ENCODE assay signal across 8 mouse cellular contexts in the genomic region with DNA sequence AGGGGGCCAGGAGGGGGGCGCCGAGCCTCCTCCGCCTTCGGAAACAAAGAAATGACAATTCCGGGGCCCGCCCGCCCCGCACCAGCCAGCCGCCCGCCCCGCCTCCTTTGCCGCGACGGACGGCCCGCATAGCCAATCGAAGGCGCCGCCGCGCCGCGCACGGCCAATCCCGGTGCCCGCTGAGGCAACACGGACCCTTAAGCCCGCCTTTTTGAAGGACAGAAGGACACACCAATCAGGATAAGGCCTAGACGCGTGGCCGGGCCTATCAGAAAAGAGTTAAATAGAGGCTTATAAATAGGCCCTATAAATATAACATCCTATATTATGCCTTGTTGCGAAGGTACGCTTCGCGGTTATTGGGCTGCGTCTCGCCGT. TPM values are rescaled to one million over a fixed set of nuclear protein-coding genes. Genes with fewer than 3 reads are reported as not detected.
DNase-seq lines count a peak whose midpoint lies in the region; ATAC-seq lines count a peak whose summit lies in the region.

A gene (minus strand): TSS at position 87 of the 378 bp plus-strand sequence.

- H3K4me3 ChIP-seq in hindbrain, embryonic 14.5 days (replicated peaks; ENCODE audit: low read length): peak within 1 kb of the TSS; percentile 83

- peak; percentile 99 for DNase-seq in NIH3T3 (ENCODE audit: low read depth)
- DNase-seq in cerebellum, adult 9-11 months: peak; percentile 99
- peak; percentile 98 to 100 for DNase-seq in frontal cortex, postnatal 10 days (ENCODE audit: low spot score in 2 of 2)
- DNase-seq in hindbrain, embryonic 14.5 days (ENCODE audit: low spot score): peak; percentile 99
- DNase-seq in layer of hippocampus, postnatal 36 days: peak; percentile 99 to 100
- DNase-seq in lung, postnatal 36 days: peak; percentile 100
- DNase-seq in retina, postnatal 1 day: peak; percentile 99
- peak; percentile 98 to 100 for DNase-seq in urinary bladder, adult 18-20 months (ENCODE audit: low spot score in 2 of 2)

- H3K27ac ChIP-seq in hindbrain, embryonic 14.5 days: peak within 1 kb of the TSS; percentile 100

- peak within 1 kb of the TSS; percentile 76 for H3K4me2 ChIP-seq in hindbrain, embryonic 14.5 days (replicated peaks)

- H3K9ac ChIP-seq in hindbrain, embryonic 14.5 days: peak within 1 kb of the TSS; percentile 94

- 0 out of 2 replicates have a peak, but pooled peaks cover 3% of the 10 kb centered on the region for H3K27me3 ChIP-seq in hindbrain, embryonic 14.5 days (ENCODE audit: control insufficient read depth, insufficient read depth, low read length)

- ATAC-seq in hindbrain, embryonic 14.5 days (ENCODE audit: low FRiP score): peak; percentile 96

- H3K36me3 ChIP-seq in hindbrain, embryonic 14.5 days (replicated peaks; ENCODE audit: control insufficient read depth, insufficient read depth): no peaks in the 10 kb centered on the region

- no peaks in the 10 kb centered on the region for H3K9me3 ChIP-seq in hindbrain, embryonic 14.5 days (ENCODE audit: control insufficient read depth, low read length)

- WGBS in hindbrain, embryonic 14.5 days: under 1% methylated on average over 35 of the region's 38 CpGs

- peaks cover 25% of the 10 kb centered on the region for H3K4me1 ChIP-seq in hindbrain, embryonic 14.5 days (replicated peaks; ENCODE audit: control insufficient read depth, insufficient read depth, low read length)

RNA-seq across cellular contexts. Expression of the gene that starts here (rescaled TPM):
- 83.2 and 93.2 TPM in 2 replicates for polyA plus RNA-seq in hindbrain, embryonic 14.5 days (2014; fragmentation: Nextera tagmentation; extraction: Ambion mirVana)
- total RNA-seq in layer of hippocampus, postnatal 36 days (2021): 10 to 100 TPM; 43.2 to 44.8 TPM

Comparison
In these comparisons a context has a peak if more than half of its experiments do, and no peak if none do; other contexts are left out.
1. Peak in every context shown above with its lines: DNase-seq, ATAC-seq, H3K4me3 ChIP-seq and H3K27ac ChIP-seq.